Mouse (Mus musculus) liver, embryonic 12.5 days (tissue): ENCODE data around the gene Olfr1370. TPM values are rescaled to one million over a fixed set of nuclear protein-coding genes. Genes with fewer than 3 reads are reported as not detected.

Experiments used
- polyA plus RNA-seq: library from polyadenylated mRNA; unstranded; fragments of >200 nt; fragmentation: Nextera tagmentation; extraction: Ambion mirVana; gene quantifications from 2 replicates; pipeline ENCODE4 v1.2.1, GENCODE M21; 2016

The Olfr1370 gene
- polyA plus RNA-seq, 1 experiment from 2014 or later, result not detected

Other genes starting within 250 kb of the Olfr1370 start
- 0.10 TPM in 2 replicates for gene Olfr1369-ps1, start 36.5 kb upstream of the Olfr1370 start, polyA plus RNA-seq
- not detected in 2 replicates for gene Olfr263, start 54.7 kb upstream of the Olfr1370 start, polyA plus RNA-seq
- gene Olfr1368, start 70.9 kb upstream of the Olfr1370 start, polyA plus RNA-seq, result not detected in 2 replicates
- gene Trim27, start 104.5 kb upstream of the Olfr1370 start, polyA plus RNA-seq, result 129 and 132 TPM in 2 replicates
- not detected in 2 replicates for gene Gpx5, start 217.8 kb upstream of the Olfr1370 start, polyA plus RNA-seq
- gene Gpx6, start 237.2 kb upstream of the Olfr1370 start, polyA plus RNA-seq, result not detected in 2 replicates